Mouse (Mus musculus): ENCODE data around the gene Lrif1. TPM values are rescaled to one million over a fixed set of nuclear protein-coding genes. Genes with fewer than 3 reads are reported as not detected.
"Not testable (repeated sequence)": the region's sequence is repeated elsewhere in the genome, so short reads cannot be mapped to it uniquely, and the experiment has no call there.

Lrif1 gene
- 19.6 and 21.8 TPM in 2 replicates for polyA plus RNA-seq (2014; fragmentation: Nextera tagmentation; extraction: Ambion mirVana)

DNA sequence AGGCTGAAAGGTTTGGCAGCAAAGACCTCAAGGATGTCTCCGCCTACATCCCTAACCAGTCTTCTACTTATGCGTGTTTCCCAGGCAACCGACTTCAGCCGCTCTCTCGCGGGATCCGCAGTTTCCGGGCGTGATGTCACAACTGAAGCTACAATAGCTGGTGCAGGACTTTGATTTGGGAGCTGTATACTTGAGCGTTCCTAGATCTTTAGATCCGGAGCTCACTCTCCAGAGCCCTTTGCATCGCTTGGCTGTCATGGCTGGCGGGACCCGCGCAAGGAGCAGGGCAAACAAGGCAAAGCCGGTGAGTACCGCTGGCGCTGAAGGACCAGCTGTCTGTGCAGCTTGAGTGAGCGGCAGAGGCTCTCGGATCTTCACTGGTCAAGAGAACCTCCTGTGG lies at the start of gene Lrif1:
TSS of gene Lrif1 (plus strand) at position 158 of the 400 bp plus-strand sequence.
- DNase-seq (ENCODE audit: low spot score) = peak; percentile 87
- Histone ChIP-seq H3K4me2 (replicated peaks; ENCODE audit: low read depth, low read length) (peak within 1 kb of the TSS; percentile 31), H3K9ac (ENCODE audit: low read depth, low read length) (peak within 1 kb of the TSS; percentile 62), H3K27me3 (ENCODE audit: control insufficient read depth, insufficient read depth, low read length) (no peaks in the 10 kb centered on the region), H3K4me1 (replicated peaks; ENCODE audit: control insufficient read depth, insufficient read depth, low read length) (no peaks in the 10 kb centered on the region), H3K9me3 (ENCODE audit: control insufficient read depth, low read length) (no peaks in the 10 kb centered on the region), H3K4me3 (ENCODE audit: low read depth, low read length) (peak within 1 kb of the TSS; percentile 43), H3K27ac (ENCODE audit: low read depth, low read length) (peak within 1 kb of the TSS; percentile 53), H3K36me3 (ENCODE audit: control insufficient read depth, insufficient read depth, low read length) (no peaks in the 10 kb centered on the region)
- WGBS = under 1% methylated on average over 20 of the region's 20 CpGs
- peak; percentile 97 for ATAC-seq (ENCODE audit: low FRiP score)

DNA sequence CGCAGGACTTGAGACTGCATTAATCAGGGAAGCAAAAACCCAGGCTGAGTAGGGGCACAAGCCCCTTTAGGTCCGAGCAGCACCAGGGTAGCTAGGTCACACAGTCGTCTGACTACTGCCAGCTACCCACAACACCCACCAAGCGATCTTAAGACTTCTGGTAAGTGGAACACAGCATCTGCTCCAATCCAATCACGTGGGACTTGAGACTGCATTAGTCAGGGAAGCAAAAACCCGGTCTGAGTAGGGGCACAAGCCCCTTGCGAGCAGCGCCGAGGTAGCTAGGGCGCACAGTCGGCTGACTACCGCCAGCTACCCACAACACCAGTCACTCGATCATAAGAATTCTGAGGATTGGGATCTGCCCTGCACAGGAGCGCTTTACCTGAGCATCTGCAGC lies 12.0 kb upstream of the Lrif1 start:
- DNase-seq (ENCODE audit: low spot score); H3K9me3 ChIP-seq (ENCODE audit: control insufficient read depth, low read length); ATAC-seq (ENCODE audit: low FRiP score); H3K9ac ChIP-seq (ENCODE audit: low read depth, low read length); H3K27ac ChIP-seq (ENCODE audit: low read depth, low read length); H3K4me3 ChIP-seq (ENCODE audit: low read depth, low read length); H3K4me2 ChIP-seq (replicated peaks; ENCODE audit: low read depth, low read length); H3K27me3 ChIP-seq (ENCODE audit: control insufficient read depth, insufficient read depth, low read length); H3K36me3 ChIP-seq (ENCODE audit: control insufficient read depth, insufficient read depth, low read length); H3K4me1 ChIP-seq (replicated peaks; ENCODE audit: control insufficient read depth, insufficient read depth, low read length): not testable (repeated sequence)
- 69% methylated on average over 14 of the region's 14 CpGs for WGBS

DNA sequence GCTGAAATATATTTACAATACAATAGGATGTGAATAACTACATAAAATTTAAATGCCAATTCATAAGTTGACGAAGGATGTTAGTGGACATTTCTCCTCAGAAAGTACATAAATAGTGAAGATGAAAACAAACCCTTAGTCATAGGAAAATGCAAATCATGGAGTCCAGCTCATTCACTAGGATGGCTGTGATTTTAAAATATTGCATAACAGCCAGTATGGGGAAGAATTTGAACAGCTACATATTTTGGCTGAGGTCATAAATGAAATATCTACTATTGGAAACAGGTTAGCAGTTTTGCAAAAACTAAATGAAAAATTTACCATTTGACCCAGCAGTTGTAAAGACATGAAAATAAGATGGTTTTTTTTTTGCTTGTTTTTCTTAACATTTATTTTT lies 594 bp downstream of the Lrif1 start:
- Histone ChIP-seq H3K27me3 (ENCODE audit: control insufficient read depth, insufficient read depth, low read length) (no peaks in the 10 kb centered on the region), H3K4me3 (ENCODE audit: low read depth, low read length) (peak overlapping the region; percentile 43), H3K36me3 (ENCODE audit: control insufficient read depth, insufficient read depth, low read length) (no peaks in the 10 kb centered on the region), H3K27ac (ENCODE audit: low read depth, low read length) (peak overlapping the region; percentile 53; the same call in 1 of the 2 replicates), H3K9me3 (ENCODE audit: control insufficient read depth, low read length) (no peaks in the 10 kb centered on the region), H3K9ac (ENCODE audit: low read depth, low read length) (peak overlapping the region; percentile 62), H3K4me2 (replicated peaks; ENCODE audit: low read depth, low read length) (peak overlapping the region; percentile 31; the same call in 1 of the 2 replicates), H3K4me1 (replicated peaks; ENCODE audit: control insufficient read depth, insufficient read depth, low read length) (no peaks in the 10 kb centered on the region)
- 28% methylated on average over 1 of the region's 1 CpGs for WGBS
- DNase-seq (ENCODE audit: low spot score) (no peak), ATAC-seq (ENCODE audit: low FRiP score) (no peak)

DNA sequence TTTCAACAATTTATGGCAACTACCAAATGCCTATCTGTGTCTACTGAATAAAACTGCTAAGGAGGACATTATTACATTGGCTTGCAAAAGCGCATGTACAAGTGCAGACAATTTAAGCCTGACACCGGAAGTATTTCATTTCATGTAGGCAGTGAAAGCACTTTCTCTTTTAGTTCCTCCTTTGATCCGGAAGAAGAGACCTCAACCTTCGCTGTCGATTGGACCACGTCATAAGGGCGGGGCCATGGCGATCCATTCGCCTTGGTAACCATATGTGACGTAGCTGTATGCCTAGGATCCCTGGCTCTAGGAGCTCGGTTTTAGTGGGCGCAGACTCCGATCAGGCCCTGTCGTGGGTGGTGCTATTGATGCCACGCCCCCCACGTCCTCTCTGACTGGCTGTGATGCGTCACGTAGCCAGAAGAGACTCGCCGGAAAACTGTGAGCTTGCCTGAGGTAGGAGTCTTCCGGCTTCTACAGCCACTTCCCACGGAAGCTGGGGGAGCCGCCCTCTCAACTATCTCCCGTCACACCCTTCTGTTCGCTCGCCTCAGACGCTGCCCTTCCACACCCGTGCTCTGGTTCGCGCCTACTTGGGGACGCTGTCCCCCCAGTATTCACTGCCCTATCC lies 36.7 kb downstream of the Lrif1 start:
- DNase-seq (ENCODE audit: low spot score) (peak; percentile 95), ATAC-seq (ENCODE audit: low FRiP score) (peak; percentile 99)
- Histone ChIP-seq H3K4me2 (replicated peaks; ENCODE audit: low read depth, low read length) (peak overlapping the region; percentile 60), H3K9me3 (ENCODE audit: control insufficient read depth, low read length) (no peaks in the 10 kb centered on the region), H3K27me3 (ENCODE audit: control insufficient read depth, insufficient read depth, low read length) (no peaks in the 10 kb centered on the region), H3K27ac (ENCODE audit: low read depth, low read length) (peak overlapping the region; percentile 75), H3K4me3 (ENCODE audit: low read depth, low read length) (peak overlapping the region; percentile 61), H3K36me3 (ENCODE audit: control insufficient read depth, insufficient read depth, low read length) (no peaks in the 10 kb centered on the region), H3K4me1 (replicated peaks; ENCODE audit: control insufficient read depth, insufficient read depth, low read length) (no peaks in the 10 kb centered on the region), H3K9ac (ENCODE audit: low read depth, low read length) (peak overlapping the region; percentile 62)
- 3% methylated on average over 31 of the region's 31 CpGs for WGBS

DNA sequence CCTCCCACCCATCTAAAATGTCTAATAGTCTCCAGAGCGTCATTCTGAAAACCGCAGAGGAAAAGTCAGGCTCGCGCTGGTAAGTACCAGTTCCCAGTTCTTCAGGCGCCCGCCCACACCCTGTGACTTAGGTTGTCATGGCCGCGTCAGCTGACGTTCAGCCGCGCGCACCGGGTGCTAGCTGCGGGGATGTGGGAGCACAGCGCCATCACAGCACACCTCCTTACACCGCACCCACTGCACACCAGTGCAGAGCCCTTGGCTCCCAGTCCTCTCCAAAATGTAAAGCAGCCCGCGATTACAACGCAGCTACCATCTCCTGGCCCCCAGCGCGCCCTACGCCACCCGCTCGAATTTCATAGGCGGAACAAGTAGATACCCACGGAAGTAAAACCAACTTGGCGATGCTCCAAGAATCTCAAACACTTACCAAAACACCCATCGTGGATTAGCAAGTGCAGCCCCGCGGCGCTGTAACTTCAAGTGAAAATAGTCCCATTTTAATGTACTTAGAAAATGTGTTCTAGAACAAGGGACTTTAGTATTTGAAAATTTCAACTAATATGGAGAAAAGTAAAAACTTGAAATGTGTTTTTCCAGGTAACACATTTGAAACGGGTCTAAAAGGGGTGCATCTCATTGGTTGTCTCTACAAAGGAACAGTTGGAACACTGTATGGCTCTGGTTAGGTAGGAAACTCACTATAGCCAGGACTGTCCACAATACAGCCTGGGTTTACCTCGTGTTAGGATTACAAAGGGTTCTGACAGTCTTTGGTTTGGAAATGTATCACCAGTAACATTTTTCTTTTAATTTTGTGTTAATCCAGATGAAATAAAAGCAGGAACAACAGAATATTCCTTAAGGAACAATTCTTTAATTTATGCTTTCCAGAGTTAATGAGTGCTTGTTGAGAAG lies 37.5 kb downstream of the Lrif1 start:
- no peaks in the 10 kb centered on the region for H3K36me3 ChIP-seq (ENCODE audit: control insufficient read depth, insufficient read depth, low read length)
- peak overlapping the region; percentile 62 for H3K9ac ChIP-seq (ENCODE audit: low read depth, low read length)
- no peaks in the 10 kb centered on the region for H3K9me3 ChIP-seq (ENCODE audit: control insufficient read depth, low read length)
- H3K27ac ChIP-seq (ENCODE audit: low read depth, low read length) = peak overlapping the region; percentile 75
- no peaks in the 10 kb centered on the region for H3K4me1 ChIP-seq (replicated peaks; ENCODE audit: control insufficient read depth, insufficient read depth, low read length)
- peak overlapping the region; percentile 61 for H3K4me3 ChIP-seq (ENCODE audit: low read depth, low read length)
- WGBS = 1% methylated on average over 33 of the region's 33 CpGs
- H3K4me2 ChIP-seq (replicated peaks; ENCODE audit: low read depth, low read length) = peak overlapping the region; percentile 60
- no peaks in the 10 kb centered on the region for H3K27me3 ChIP-seq (ENCODE audit: control insufficient read depth, insufficient read depth, low read length)
- peak; percentile 95 for ATAC-seq (ENCODE audit: low FRiP score)
- peak; percentile 83 for DNase-seq (ENCODE audit: low spot score)

- no peak for ATAC-seq (ENCODE audit: low FRiP score)
These were observed 71.1 kb downstream of the Lrif1 start for GRCm38 (mm10) chr3:106755898-106756297.

DNA sequence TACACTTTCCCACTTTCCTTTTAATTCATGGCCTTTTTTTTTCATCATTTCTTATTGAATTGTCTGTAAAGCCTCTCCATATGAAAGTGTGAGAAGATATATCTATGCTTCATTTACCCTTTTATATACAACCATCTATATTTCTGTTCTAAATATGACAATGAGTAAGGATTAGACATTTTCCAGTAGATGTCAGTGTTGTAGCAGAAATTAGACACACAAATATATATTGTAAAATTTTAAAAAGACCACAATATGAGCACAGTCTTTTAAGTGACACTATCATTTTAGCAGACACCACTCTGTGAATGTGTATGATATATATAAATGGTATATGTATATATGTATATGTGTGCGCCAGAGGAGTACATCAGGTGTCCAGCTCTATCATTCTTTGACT lies 87.0 kb downstream of the Lrif1 start:
- H3K4me1 ChIP-seq (replicated peaks; ENCODE audit: control insufficient read depth, insufficient read depth, low read length) = no peaks in the 10 kb centered on the region
- H3K36me3 ChIP-seq (ENCODE audit: control insufficient read depth, insufficient read depth, low read length) = no peaks in the 10 kb centered on the region
- H3K9ac ChIP-seq (ENCODE audit: low read depth, low read length) = no peak overlapping the region
- WGBS = 76% methylated on average over 1 of the region's 1 CpGs
- H3K4me2 ChIP-seq (replicated peaks; ENCODE audit: low read depth, low read length) = no peak overlapping the region
- no peak for ATAC-seq (ENCODE audit: low FRiP score)
- H3K27me3 ChIP-seq (ENCODE audit: control insufficient read depth, insufficient read depth, low read length) = no peaks in the 10 kb centered on the region
- H3K4me3 ChIP-seq (ENCODE audit: low read depth, low read length) = no peak overlapping the region
- DNase-seq (ENCODE audit: low spot score) = no peak
- no peak overlapping the region for H3K27ac ChIP-seq (ENCODE audit: low read depth, low read length)
- H3K9me3 ChIP-seq (ENCODE audit: control insufficient read depth, low read length) = no peaks in the 10 kb centered on the region

More at GRCm38 (mm10) chr3:106755898-106756297, 71.1 kb downstream of the Lrif1 start:
- Histone ChIP-seq H3K4me2 (replicated peaks; ENCODE audit: low read depth, low read length) (no peak overlapping the region), H3K4me3 (ENCODE audit: low read depth, low read length) (no peak overlapping the region), H3K27ac (ENCODE audit: low read depth, low read length) (no peak overlapping the region), H3K27me3 (ENCODE audit: control insufficient read depth, insufficient read depth, low read length) (no peaks in the 10 kb centered on the region), H3K4me1 (replicated peaks; ENCODE audit: control insufficient read depth, insufficient read depth, low read length) (no peaks in the 10 kb centered on the region), H3K9ac (ENCODE audit: low read depth, low read length) (no peak overlapping the region), H3K9me3 (ENCODE audit: control insufficient read depth, low read length) (no peaks in the 10 kb centered on the region), H3K36me3 (ENCODE audit: control insufficient read depth, insufficient read depth, low read length) (no peaks in the 10 kb centered on the region)
- WGBS = 70% methylated on average over 1 of the region's 1 CpGs
- DNase-seq (ENCODE audit: low spot score) = no peak

GRCm38 (mm10) chr3:106785130-106785529 lies 100.3 kb downstream of the Lrif1 start:
- Histone ChIP-seq H3K36me3 (ENCODE audit: control insufficient read depth, insufficient read depth, low read length) (no peaks in the 10 kb centered on the region), H3K4me1 (replicated peaks; ENCODE audit: control insufficient read depth, insufficient read depth, low read length) (no peaks in the 10 kb centered on the region), H3K27ac (ENCODE audit: low read depth, low read length) (no peak overlapping the region), H3K9ac (ENCODE audit: low read depth, low read length) (no peak overlapping the region), H3K27me3 (ENCODE audit: control insufficient read depth, insufficient read depth, low read length) (no peaks in the 10 kb centered on the region), H3K4me3 (ENCODE audit: low read depth, low read length) (no peak overlapping the region), H3K4me2 (replicated peaks; ENCODE audit: low read depth, low read length) (no peak overlapping the region), H3K9me3 (ENCODE audit: control insufficient read depth, low read length) (no peaks in the 10 kb centered on the region)
- no peak for DNase-seq (ENCODE audit: low spot score)
- WGBS = 81% methylated on average over 3 of the region's 3 CpGs
- ATAC-seq (ENCODE audit: low FRiP score) = no peak

Measured in hindbrain, embryonic 11.5 days (tissue).